Comparison of ENCODE assay signal across 10 mouse cellular contexts in genomic region chr3:26330863-26331176, GRCm38 (mm10). TPM values are rescaled to one million over a fixed set of nuclear protein-coding genes. Genes with fewer than 3 reads are reported as not detected.
DNase-seq lines count a peak whose midpoint lies in the region; ATAC-seq lines count a peak whose summit lies in the region.
"Had no signal": no experiment of that assay in that cellular context is flagged by ENCODE, and none has a peak within 500 bp of the region (broad histone marks: within the 10 kb centered on the region; RNA-seq: fewer than 3 reads in every experiment).

No protein-coding gene starts in this region.

- WGBS in lung, embryonic 15.5 days, result 14% methylated on average over 9 of the region's 9 CpGs
- 6% methylated on average over 9 of the region's 9 CpGs for WGBS in forebrain, embryonic 14.5 days
- 7% methylated on average over 9 of the region's 9 CpGs for WGBS in limb, embryonic 10.5 days
- WGBS in stomach, embryonic 14.5 days, result 16% methylated on average over 9 of the region's 9 CpGs

- H3K27me3 ChIP-seq in lung, embryonic 15.5 days, result peaks cover 46% of the 10 kb centered on the region
- H3K27me3 ChIP-seq in forebrain, embryonic 14.5 days (replicated peaks; ENCODE audit: control insufficient read depth, insufficient read depth, low read length), result no peaks in the 10 kb centered on the region
- H3K27me3 ChIP-seq in limb, embryonic 10.5 days (ENCODE audit: low read depth, poor library complexity, severe bottlenecking), result peaks cover 71% of the 10 kb centered on the region
- peaks cover 20% of the 10 kb centered on the region for H3K27me3 ChIP-seq in stomach, embryonic 14.5 days (ENCODE audit: control insufficient read depth, insufficient read depth, low read length)

- no peaks in the 10 kb centered on the region for H3K36me3 ChIP-seq in lung, embryonic 15.5 days
- H3K36me3 ChIP-seq in forebrain, embryonic 14.5 days (ENCODE audit: control insufficient read depth, insufficient read depth, low read length), result no peaks in the 10 kb centered on the region
- no peaks in the 10 kb centered on the region for H3K36me3 ChIP-seq in limb, embryonic 10.5 days
- H3K36me3 ChIP-seq in stomach, embryonic 14.5 days (ENCODE audit: control insufficient read depth, insufficient read depth, low read length), result no peaks in the 10 kb centered on the region

- H3K4me2 ChIP-seq in lung, embryonic 15.5 days, result peak overlapping the region; percentile 91
- peak overlapping the region; percentile 90 for H3K4me2 ChIP-seq in forebrain, embryonic 14.5 days (ENCODE audit: low read length)
- peak overlapping the region; percentile 95 for H3K4me2 ChIP-seq in stomach, embryonic 14.5 days (replicated peaks; ENCODE audit: low read depth, low read length)

- peaks cover 20% of the 10 kb centered on the region for H3K4me1 ChIP-seq in lung, embryonic 15.5 days
- H3K4me1 ChIP-seq in forebrain, embryonic 14.5 days (ENCODE audit: control insufficient read depth, insufficient read depth, low read length), result peaks cover 10% of the 10 kb centered on the region
- H3K4me1 ChIP-seq in limb, embryonic 10.5 days, result peaks cover 23% of the 10 kb centered on the region
- peaks cover 8% of the 10 kb centered on the region for H3K4me1 ChIP-seq in stomach, embryonic 14.5 days (ENCODE audit: control insufficient read depth, insufficient read depth, low read length)

- DNase-seq in lung, postnatal 10 days, result no peak
- DNase-seq in forebrain, embryonic 14.5 days (ENCODE audit: low spot score), result no peak
- DNase-seq in limb, embryonic 10.5 days (ENCODE audit: low spot score), result no peak
- DNase-seq in layer of hippocampus, postnatal 36 days, result no peak
- no peak for DNase-seq in spleen, postnatal 14 days (ENCODE audit: low spot score in 2 of 2)
- DNase-seq in right cerebral cortex, postnatal 10 days (ENCODE audit: low spot score in 2 of 2), result no peak
- DNase-seq: kidney, adult 9 months had no signal

- no peak overlapping the region for H3K27ac ChIP-seq in lung, embryonic 15.5 days
- peak overlapping the region; percentile 84; the same call in 1 of the 2 replicates for H3K27ac ChIP-seq in forebrain, embryonic 14.5 days (ENCODE audit: low read depth, low read length)
- H3K27ac ChIP-seq in limb, embryonic 10.5 days, result no peak overlapping the region
- H3K27ac ChIP-seq in stomach, embryonic 14.5 days (ENCODE audit: low read length), result no peak overlapping the region
- H3K27ac ChIP-seq: macrophage had no signal

- 0 out of 2 replicates have a peak overlapping the region, but pooled peaks have one; percentile 31 for H3K9ac ChIP-seq in lung, embryonic 15.5 days
- peak overlapping the region; percentile 91 for H3K9ac ChIP-seq in forebrain, embryonic 14.5 days (ENCODE audit: low read length)
- no peak overlapping the region; the same call in 1 of the 2 replicates for H3K9ac ChIP-seq in stomach, embryonic 14.5 days (replicated peaks; ENCODE audit: low read depth, low read length)

- H3K9me3 ChIP-seq in lung, embryonic 15.5 days, result no peaks in the 10 kb centered on the region
- no peaks in the 10 kb centered on the region for H3K9me3 ChIP-seq in forebrain, embryonic 14.5 days (replicated peaks; ENCODE audit: control insufficient read depth, low read length)
- H3K9me3 ChIP-seq in limb, embryonic 10.5 days (replicated peaks), result no peaks in the 10 kb centered on the region
- no peaks in the 10 kb centered on the region for H3K9me3 ChIP-seq in stomach, embryonic 14.5 days (ENCODE audit: control insufficient read depth, low read depth, low read length)

- ATAC-seq in lung, embryonic 15.5 days (ENCODE audit: borderline replicate concordance, extremely low read depth, low FRiP score, low TSS enrichment), result no peak
- ATAC-seq in forebrain, embryonic 14.5 days, result peak; percentile 35; the same call in 1 of the 2 replicates
- ATAC-seq in stomach, embryonic 14.5 days (ENCODE audit: insufficient number of reproducible peaks, insufficient read depth, low FRiP score, low read depth), result no peak

- H3K4me3 ChIP-seq in lung, embryonic 15.5 days, result peak overlapping the region; percentile 48
- peak overlapping the region; percentile 80 for H3K4me3 ChIP-seq in forebrain, embryonic 14.5 days (ENCODE audit: low read depth, low read length)
- peak overlapping the region; percentile 66 for H3K4me3 ChIP-seq in limb, embryonic 10.5 days
- H3K4me3 ChIP-seq in stomach, embryonic 14.5 days (ENCODE audit: low read depth, low read length), result peak overlapping the region; percentile 54

RNA-seq across cellular contexts. Expression of gene Nlgn1, which starts 1.4 kb away (rescaled TPM):
- polyA plus RNA-seq in lung, embryonic 15.5 days (2015; fragmentation: Nextera tagmentation; extraction: Ambion mirVana), result 1.1 and 1.5 TPM in 2 replicates
- 15.9 and 19.5 TPM in 2 replicates for polyA plus RNA-seq in forebrain, embryonic 14.5 days (2014; fragmentation: Nextera tagmentation; extraction: Ambion mirVana)
- polyA plus RNA-seq in limb, embryonic 10.5 days (2016; fragmentation: Nextera tagmentation; extraction: Ambion mirVana), result 0.28 and 0.36 TPM in 2 replicates
- polyA plus RNA-seq in stomach, embryonic 14.5 days (2014; fragmentation: Nextera tagmentation; extraction: Ambion mirVana), result 2.3 and 2.8 TPM in 2 replicates
- 100 to 1,000 TPM; 104 to 107 TPM for total RNA-seq in layer of hippocampus, postnatal 36 days (2021)
- polyA plus RNA-seq: macrophage had no signal
